Mouse (Mus musculus): ENCODE measurements around the gene Rgs14. TPM values are rescaled to one million over a fixed set of nuclear protein-coding genes. Genes with fewer than 3 reads are reported as not detected.

Gene Rgs14
- total RNA-seq, 2 experiments from 2014 or later = 113 to 119 TPM

DNA sequence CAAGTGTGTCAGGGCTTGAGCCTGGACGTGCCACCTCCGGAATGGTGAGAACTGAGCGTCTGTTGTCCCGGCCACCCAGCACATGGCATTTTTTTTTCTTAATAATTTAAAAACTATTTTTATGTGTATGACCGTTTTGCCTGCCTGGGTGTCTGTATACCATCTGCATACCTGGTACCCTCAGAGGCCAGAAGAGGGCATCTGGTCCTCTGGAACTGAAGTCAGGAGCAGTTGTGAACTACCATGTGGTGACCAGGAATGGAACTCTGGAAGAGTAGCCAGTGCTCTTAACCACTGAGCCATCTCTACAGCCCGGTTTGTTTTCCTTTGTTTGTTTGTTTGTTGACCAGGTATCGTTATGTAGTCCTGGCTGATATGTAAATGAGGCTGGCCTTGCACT lies 1.1 kb upstream of the Rgs14 start:
- DNase-seq (ENCODE audit: low spot score in 2 of 2) = no peak
- TF ChIP-seq CTCF (conservative IDR thresholded peaks at IDR 0.05) = peak; percentile 19; the same call in 1 of the 2 replicates
- no peak overlapping the region for H3K4me3 ChIP-seq
- no peak overlapping the region; the same call in 1 of the 2 replicates for H3K27ac ChIP-seq

DNA sequence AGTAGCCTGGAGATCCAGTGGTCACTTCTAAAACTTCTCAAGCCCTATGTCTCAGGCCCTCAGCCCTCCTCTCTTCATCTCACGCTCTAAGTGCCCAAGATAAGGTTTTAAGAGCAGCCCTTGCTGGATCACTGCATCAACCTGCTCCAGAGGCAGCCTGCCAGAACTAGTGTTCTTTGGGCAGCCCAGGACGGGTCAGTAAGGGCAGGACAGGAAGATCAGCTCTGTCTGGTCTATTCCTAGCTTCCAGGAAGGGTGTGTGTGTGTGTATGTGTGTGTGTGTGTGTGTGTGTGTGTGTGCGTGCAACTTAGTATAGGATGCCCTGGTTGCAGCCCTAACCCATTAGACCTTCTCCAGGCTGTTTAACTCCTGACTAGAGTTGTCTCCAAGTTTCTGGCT lies 702 bp downstream of the Rgs14 start:
- Histone ChIP-seq H3K4me3 (peak overlapping the region; percentile 63), H3K27ac (peak overlapping the region; percentile 88)
- no peak for DNase-seq (ENCODE audit: low spot score in 2 of 2)
- TF ChIP-seq CTCF (conservative IDR thresholded peaks at IDR 0.05) = no peak

DNA sequence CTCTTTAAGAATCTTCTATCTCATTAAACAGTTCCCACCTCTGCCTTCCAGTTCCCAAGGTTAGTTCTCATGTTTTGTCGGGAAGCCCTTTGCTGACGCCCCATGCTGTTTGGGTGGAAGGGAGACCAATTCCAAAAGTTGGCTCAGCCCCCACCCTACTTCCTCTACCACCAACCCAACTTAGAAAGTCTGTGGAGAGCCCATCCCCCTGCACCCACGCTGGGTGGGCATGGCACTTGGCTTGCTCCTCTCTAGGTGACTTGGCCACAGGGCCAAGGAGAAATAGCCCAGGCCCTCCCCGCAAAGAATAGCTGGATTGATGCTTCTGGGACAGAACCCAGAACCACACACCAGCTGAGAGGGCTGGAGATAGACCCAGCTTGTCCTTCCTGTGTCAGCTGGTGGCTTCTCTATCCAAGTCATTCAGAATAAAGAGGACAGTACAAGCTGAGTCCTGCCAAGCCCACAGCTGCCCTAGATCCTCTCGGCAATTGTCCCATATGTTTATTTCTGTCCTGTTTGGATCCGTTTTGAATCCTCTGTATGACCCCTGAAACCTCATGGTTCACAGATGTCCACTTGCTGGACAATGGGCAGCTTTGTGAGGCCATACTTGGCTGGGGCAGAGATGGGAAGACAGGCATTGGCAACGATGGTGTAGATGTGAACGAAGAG lies 1.6 kb downstream of the Rgs14 start:
- H3K4me3 ChIP-seq = peak overlapping the region; percentile 63
- peak in 1 of 2 experiments; percentile 50 for DNase-seq (ENCODE audit: low spot score in 2 of 2)
- peak overlapping the region; percentile 82 for H3K27ac ChIP-seq
- TF ChIP-seq CTCF (conservative IDR thresholded peaks at IDR 0.05) = no peak

DNA sequence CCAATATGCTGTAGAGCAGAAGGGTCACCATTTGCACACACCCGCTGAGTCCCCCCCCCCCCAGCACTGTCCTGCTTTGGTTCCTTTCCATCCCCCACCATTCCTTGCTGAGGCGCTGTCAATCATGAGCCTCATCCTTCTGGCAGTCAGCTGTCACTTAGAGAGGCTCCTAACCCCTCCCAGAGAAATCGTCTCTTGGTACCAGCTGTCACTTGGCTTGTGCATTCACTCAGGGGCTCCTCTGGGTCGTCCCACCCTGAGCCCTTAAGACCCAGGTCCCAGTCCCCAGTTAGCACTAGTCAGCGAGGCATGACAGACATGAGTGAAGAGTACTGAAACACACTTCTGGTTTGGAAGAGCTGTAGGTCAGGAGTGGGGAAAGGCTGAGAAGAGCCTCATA lies 2.2 kb downstream of the Rgs14 start:
- peak in 1 of 2 experiments; percentile 52 for DNase-seq (ENCODE audit: low spot score in 2 of 2)
- peak overlapping the region; percentile 63; the same call in 1 of the 2 replicates for H3K4me3 ChIP-seq
- TF ChIP-seq CTCF (conservative IDR thresholded peaks at IDR 0.05) = no peak
- H3K27ac ChIP-seq = peak overlapping the region; percentile 82

DNA sequence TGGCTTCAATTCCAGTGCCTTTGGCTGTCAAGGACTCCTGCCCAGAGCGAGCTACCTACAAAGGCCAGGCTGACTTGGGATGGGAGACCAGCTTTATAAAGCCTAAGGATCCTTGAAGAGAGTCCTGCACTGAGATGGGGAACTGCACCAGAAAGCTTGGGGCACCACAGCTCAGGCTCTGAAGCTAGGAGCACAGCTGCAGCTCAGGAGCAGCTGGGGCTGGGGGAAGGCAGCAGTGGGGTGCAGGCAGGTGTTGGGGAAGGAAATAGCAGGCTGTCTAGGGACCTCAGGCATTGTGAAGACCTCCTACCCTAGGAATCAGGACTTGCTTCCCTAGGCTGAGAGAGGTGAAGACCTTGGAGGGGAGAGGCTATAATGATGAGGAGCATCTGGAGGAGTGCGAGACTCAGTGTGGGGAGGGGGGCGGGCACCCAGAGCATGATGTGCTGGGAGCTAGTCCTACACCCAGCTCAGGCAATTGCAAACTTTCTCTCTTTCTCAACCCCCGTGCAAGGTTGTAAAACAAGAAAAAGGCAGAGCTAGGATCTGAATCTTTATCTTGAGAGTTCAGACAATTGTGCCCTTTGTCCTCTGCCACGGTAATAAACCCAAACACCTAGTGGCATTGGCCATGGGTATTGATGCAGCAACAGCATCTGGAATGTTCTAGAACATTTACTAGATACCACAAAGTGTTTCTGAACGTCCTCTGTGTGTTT lies 4.8 kb downstream of the Rgs14 start:
- no peak for DNase-seq (ENCODE audit: low spot score in 2 of 2)
- H3K27ac ChIP-seq = no peak overlapping the region
- TF ChIP-seq CTCF (conservative IDR thresholded peaks at IDR 0.05) = no peak
- H3K4me3 ChIP-seq = no peak overlapping the region

DNA sequence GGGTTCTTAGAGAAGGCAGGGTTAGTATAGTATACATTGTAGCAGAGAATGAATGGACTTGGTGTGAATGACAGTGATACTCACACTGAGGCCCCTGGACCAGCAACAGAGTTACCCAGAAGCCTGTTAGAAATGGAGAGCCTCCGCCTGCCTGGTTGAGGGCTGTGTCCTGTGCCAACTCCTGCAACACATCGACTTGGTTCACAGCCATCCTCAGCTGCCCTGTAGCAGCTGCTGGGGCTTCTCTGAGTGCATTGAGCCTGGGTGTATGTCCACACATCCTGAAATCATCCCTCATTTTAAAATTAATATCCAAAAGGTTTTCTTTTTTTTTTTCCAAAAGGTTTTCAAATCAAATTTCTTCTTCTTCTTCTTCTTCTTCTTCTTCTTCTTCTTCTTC lies 6.3 kb downstream of the Rgs14 start:
- DNase-seq (ENCODE audit: low spot score in 2 of 2) = no peak
- TF ChIP-seq CTCF (conservative IDR thresholded peaks at IDR 0.05) = no peak
- Histone ChIP-seq H3K27ac (no peak overlapping the region), H3K4me3 (no peak overlapping the region)

DNA sequence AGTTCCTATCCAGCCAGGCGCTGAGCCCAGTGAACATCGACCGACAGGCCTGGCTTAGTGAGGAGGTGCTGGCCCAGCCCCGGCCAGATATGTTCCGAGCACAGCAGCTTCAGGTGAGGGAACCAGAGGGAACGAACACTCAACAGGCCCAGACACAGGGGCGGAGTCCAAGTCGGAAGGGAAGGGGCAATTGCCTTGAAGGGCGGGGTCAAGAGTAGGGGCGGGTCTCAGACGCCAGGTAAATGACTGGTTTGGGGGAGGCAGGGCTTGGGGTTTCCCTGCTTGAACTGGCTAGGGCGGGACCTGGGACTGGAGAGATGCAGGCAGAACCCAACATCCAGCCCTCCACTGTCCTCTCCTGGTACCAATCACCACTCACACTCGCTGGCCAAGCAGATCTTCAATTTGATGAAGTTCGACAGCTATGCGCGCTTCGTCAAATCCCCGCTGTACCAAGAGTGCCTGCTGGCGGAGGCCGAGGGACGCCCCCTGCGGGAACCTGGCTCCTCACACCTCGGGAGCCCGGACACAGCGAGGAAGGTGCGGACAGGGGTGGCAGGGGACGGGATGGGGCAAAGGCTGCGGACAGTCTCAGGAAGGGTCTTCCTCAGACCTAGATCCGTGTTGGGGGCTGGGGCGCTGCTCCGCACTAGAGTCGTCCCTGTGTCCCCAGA lies 9.5 kb downstream of the Rgs14 start:
- 0 out of 2 replicates have a peak, but pooled peaks have one; percentile 8 for TF ChIP-seq CTCF (conservative IDR thresholded peaks at IDR 0.05)
- no peak overlapping the region for H3K4me3 ChIP-seq
- no peak for DNase-seq (ENCODE audit: low spot score in 2 of 2)
- H3K27ac ChIP-seq = no peak overlapping the region

DNA sequence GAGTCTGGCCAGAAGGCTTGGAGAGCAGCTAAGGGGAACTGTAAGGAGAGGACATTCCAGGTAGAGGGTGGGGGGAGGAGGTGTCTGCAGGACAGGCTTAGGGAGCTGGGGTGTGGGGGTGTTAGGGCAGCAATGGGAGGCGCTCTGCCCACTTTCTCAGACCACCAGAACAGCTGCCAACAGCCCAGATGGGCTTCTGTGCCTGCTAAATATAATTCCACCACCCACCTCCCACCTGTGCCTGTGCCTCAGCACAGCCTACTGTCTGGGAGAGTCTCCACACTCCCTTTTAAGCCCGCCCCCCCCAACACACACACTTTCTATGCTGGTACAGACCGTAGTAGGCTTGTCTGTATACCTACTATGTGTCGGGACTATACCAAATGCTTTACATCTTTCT lies 12.3 kb downstream of the Rgs14 start:
- peak; percentile 71 to 83 for DNase-seq (ENCODE audit: low spot score in 2 of 2)
- Histone ChIP-seq H3K4me3 (no peak overlapping the region), H3K27ac (peak overlapping the region; percentile 90)
- TF ChIP-seq CTCF (conservative IDR thresholded peaks at IDR 0.05) = no peak

DNA sequence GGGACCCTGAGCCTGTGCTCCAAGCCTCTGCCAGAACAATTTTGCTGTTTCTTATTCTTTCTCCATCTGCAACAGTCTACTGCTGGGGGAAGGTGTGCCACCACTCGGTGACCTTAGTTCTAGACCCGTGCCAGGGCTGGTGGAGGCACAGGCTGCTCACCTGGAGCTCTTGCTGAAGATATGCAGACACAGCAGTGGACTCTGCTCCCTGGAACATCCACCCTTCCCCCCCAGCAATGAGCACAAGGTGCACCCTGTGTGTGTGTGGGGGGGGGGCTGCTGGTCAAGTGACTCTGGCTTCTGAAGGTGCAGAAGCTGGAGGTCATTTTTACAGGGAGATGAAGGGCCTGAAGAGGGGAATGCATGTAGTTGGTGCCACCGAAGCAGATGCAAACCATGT lies 21.1 kb downstream of the Rgs14 start:
- no peak for DNase-seq (ENCODE audit: low spot score in 2 of 2)
- TF ChIP-seq CTCF (conservative IDR thresholded peaks at IDR 0.05) = no peak
- H3K27ac ChIP-seq = no peak overlapping the region
- no peak overlapping the region for H3K4me3 ChIP-seq

DNA sequence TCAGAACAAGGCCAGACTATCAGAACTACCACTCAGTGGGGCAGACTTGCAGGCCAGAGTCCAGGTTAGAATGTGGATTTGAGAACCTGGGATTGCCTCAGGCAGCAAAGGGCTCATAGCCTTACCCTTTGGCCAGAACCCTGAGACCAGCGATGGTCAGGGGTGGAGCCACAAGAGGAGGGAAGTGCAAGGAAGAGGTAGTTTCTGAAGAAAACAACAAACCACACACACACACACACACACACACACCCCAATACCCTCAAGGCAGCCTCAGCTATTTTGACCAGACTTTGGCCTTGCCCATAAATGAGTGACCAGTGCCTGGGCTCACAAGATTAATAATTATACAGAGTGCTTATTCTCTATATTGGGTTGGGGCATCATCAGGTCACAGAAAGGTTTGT lies 22.1 kb downstream of the Rgs14 start:
- H3K27ac ChIP-seq = no peak overlapping the region
- TF ChIP-seq CTCF (conservative IDR thresholded peaks at IDR 0.05) = no peak
- no peak overlapping the region for H3K4me3 ChIP-seq
- no peak for DNase-seq (ENCODE audit: low spot score in 2 of 2)

DNA sequence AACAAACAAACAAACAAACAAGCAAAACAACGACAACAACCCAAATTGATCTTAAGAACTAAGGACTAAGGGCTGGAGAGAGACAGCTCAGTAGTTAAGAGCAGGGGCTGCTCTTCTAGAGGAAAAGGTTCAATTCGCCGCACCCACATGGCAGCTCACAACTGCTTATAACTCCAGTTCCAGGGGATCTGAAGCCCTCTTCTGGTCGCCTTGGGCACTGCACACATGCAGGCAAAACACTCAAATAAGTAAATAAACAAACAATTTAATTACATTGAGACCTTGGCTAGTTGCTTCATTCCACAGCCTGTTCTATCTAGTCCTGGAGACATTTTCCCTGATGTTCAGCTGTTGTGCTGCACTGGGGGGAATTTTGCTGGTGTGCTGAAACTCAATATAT lies 23.4 kb downstream of the Rgs14 start:
- DNase-seq (ENCODE audit: low spot score in 2 of 2) = no peak
- H3K27ac ChIP-seq = no peak overlapping the region

DNA sequence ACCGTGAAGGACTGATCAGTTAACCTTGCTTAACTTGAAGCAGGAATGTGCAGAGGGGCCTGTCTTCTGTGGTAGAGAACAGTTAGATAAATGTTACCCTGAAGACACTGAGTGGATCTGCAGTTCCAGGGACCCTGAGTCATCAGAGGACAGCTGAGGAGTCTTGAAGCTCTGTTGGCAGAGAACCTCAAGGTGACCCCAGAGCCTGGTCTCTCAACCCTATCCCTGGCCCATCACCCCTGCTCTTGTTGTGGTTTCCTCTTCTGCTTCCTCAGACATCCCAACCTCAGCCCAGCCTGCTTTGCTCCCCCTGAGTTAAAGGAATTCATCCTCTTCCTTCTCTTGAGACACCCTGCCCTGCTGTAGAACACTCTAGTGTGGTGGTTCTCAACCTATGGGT lies 28.6 kb downstream of the Rgs14 start, which contains the start of gene Slc34a1:
TSS of gene Slc34a1 (plus strand) at position 100 of the 400 bp plus-strand sequence.
- no peak for TF ChIP-seq CTCF (conservative IDR thresholded peaks at IDR 0.05)
- DNase-seq (ENCODE audit: low spot score in 2 of 2) = no peak
- Histone ChIP-seq H3K27ac (no peak within 1 kb of the TSS), H3K4me3 (no peak within 1 kb of the TSS)

More for the DNA sequence above, 23.4 kb downstream of the Rgs14 start:
- TF ChIP-seq CTCF (conservative IDR thresholded peaks at IDR 0.05) = peak; percentile 70
- no peak overlapping the region for H3K4me3 ChIP-seq

Measured in layer of hippocampus, adult 2 months (tissue).